Mouse (Mus musculus): Measurements from ENCODE around the gene Mipol1.

DNA sequence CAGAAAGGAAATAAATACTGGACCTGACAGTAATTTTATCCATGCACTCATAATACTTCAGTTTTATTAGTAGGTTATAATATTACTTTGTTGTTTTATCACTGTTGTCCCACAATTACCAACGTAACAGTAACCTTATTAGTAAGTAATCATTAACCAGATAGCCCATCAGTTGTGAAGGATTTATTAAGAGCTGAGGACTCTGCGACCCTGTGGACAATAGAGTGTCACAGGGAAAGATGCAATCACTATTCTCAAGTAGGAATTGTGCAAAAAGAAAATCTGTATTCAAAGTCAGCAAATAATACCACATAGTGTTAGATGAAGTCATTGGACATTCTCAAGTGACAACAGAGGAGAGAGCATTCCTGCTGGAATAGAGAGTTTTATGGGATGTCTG, 198.5 kb downstream of the Mipol1 start:
- TF ChIP-seq POLR2A (IDR thresholded peaks at IDR 0.05; ENCODE audit: borderline replicate concordance, insufficient read depth, low read length) (no peak), CTCF (IDR thresholded peaks at IDR 0.05; ENCODE audit: borderline replicate concordance, insufficient read depth, low read depth, low read length) (no peak)
